Mouse (Mus musculus): ENCODE measurements around the gene Snai3.

DNA sequence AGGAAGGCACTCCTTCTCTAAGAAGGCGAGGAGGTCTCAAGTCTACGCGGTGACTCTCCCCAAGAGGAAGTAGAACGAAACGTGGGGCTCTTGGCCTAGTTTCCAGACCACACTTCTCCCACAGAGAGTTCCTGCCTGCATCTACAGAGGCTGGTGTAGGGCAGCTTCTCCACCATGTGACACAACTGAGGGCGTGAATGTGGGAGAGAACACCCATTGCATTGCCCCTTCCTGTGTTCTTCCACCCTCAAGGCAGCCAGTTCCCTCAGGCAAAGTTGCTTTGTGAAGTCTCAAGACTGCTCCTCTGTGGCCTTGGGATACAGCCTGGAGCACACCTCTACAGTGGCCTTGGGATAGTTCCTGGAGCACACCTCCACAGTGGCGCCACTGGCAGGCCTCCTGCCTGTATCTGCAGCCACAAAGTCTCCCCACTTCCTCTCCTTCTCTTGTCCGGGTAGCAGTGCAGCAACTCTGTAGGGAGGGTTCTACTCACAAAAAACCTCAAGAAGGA lies 13.4 kb upstream of the Snai3 start:
- TF ChIP-seq CTCF (IDR thresholded peaks at IDR 0.05; ENCODE audit: low read depth): no peak
- no peak for TF ChIP-seq EP300 (optimal IDR thresholded peaks at IDR 0.05)

Data from stomach, postnatal 0 days (tissue).